Mouse (Mus musculus) heart, embryonic 14.5 days (tissue): ENCODE results near the gene Cysrt1. TPM values are rescaled to one million over a fixed set of nuclear protein-coding genes. Genes with fewer than 3 reads are reported as not detected.

Source experiments
- ATAC-seq: fragments of 200-750 bp; cut with Nextera tagmentation; 2 replicates; pipeline ENCODE4 v1.8.0; 2017; ENCODE audit warnings: low read depth, moderate TSS enrichment; ENCODE audit not compliant: insufficient number of reproducible peaks, insufficient read depth, low FRiP score
- H3K27ac ChIP-seq, 2 experiments: fragments of 200-500 bp in 1 of 2; fragments of 300-500 bp in 1 of 2; sonication (generic) in 1 of 2; replicated peaks in 1 of 2; 2 replicates each; pipeline ENCODE4 v1.5.1; 2012 to 2014; ENCODE audit warnings: low read depth in 2 of 2, low read length in 2 of 2, control low read depth in 1 of 2, mild to moderate bottlenecking in 1 of 2, mixed read lengths in 1 of 2; ENCODE audit not compliant: control insufficient read depth in 1 of 2, insufficient read depth in 1 of 2
- H3K27me3 ChIP-seq: fragments of 300-500 bp; sonication (generic); 2 replicates; pipeline ENCODE4 v1.6.1; 2014; ENCODE audit warnings: mild to moderate bottlenecking, low read length, control low read depth; ENCODE audit not compliant: control insufficient read depth, insufficient read depth
- H3K36me3 ChIP-seq: fragments of 300-500 bp; sonication (generic); 2 replicates; pipeline ENCODE4 v1.6.1; 2014; ENCODE audit warnings: mild to moderate bottlenecking, control low read depth, low read length, mixed read lengths; ENCODE audit not compliant: control insufficient read depth, insufficient read depth
- H3K4me1 ChIP-seq, 2 experiments: fragments of 200-500 bp in 1 of 2; fragments of 300-500 bp in 1 of 2; sonication (generic) in 1 of 2; 2 replicates each; pipeline ENCODE4 v1.6.1; 2012 to 2014; ENCODE audit warnings: low read length in 2 of 2, control low read depth in 1 of 2, mixed read lengths in 1 of 2; ENCODE audit not compliant: control insufficient read depth in 2 of 2, insufficient read depth in 2 of 2
- H3K4me2 ChIP-seq: fragments of 300-500 bp; sonication (generic); 2 replicates; pipeline ENCODE4 v1.6.1; 2014; ENCODE audit warnings: mild to moderate bottlenecking, low read length
- H3K4me3 ChIP-seq, 2 experiments: fragments of 200-500 bp in 1 of 2; fragments of 300-500 bp in 1 of 2; sonication (generic) in 1 of 2; 2 replicates each; pipeline ENCODE4 v1.5.1; 2012 to 2014; ENCODE audit warnings: low read length in 2 of 2, mild to moderate bottlenecking in 2 of 2, control low read depth in 1 of 2, low read depth in 1 of 2, moderate library complexity in 1 of 2; ENCODE audit not compliant: control insufficient read depth in 1 of 2, insufficient read depth in 1 of 2
- H3K9ac ChIP-seq: fragments of 300-500 bp; sonication (generic); 2 replicates; pipeline ENCODE4 v1.6.1; 2014; ENCODE audit warnings: mild to moderate bottlenecking, low read length
- H3K9me3 ChIP-seq: fragments of 300-500 bp; sonication (generic); 2 replicates; pipeline ENCODE4 v1.6.1; 2016; ENCODE audit warnings: low read length, control low read depth; ENCODE audit not compliant: control insufficient read depth
- WGBS: fragments of 180-500 bp; shearing (Covaris S2); extraction: QIAGEN DNeasy Blood & Tissue Kit; methylation state at CpG from one replicate; pipeline ENCODE4 v1.1.7; 2014; 5-methylcytosine and 5-hydroxymethylcytosine counted together
- polyA plus RNA-seq: library from polyadenylated mRNA; unstranded; fragments of >200 nt; fragmentation: Nextera tagmentation; extraction: Ambion mirVana; gene quantifications from 2 replicates; pipeline ENCODE4 v1.2.1, GENCODE M21; 2014

Gene Cysrt1
- polyA plus RNA-seq, 1 experiment from 2014 or later = not detected

DNA sequence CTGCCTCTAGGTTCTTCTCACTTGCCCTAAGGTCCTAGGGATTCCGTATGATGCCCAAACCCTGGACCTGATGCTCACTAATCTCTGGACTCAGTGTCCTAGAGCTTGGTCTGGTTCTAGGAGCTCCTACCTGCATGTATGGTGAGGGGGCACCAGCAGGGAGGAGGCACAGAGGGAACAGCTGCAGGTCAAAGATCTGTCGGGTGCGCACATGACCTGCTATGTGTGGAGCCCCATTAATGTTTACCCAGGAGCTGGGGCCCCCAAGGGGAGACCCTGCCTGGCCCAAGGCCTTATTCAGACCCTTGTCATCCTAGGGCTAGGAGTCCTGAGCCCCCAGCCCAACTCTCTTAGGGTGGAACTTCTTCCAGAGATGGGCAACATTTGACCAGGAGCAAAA, 8.2 kb downstream of the Cysrt1 start, which contains the start of gene Slc34a3:
Slc34a3 (minus strand) TSS at position 315 of the 400 bp plus-strand sequence.
- no peak within 1 kb of the TSS for H3K9ac ChIP-seq
- ATAC-seq = no peak
- no peaks in the 10 kb centered on the region for H3K36me3 ChIP-seq
- H3K9me3 ChIP-seq = no peaks in the 10 kb centered on the region
- 0 out of 4 replicates have a peak, but pooled peaks cover 0 to under 1% of the 10 kb centered on the region in 2 experiments for H3K4me1 ChIP-seq
- 76% methylated on average over 3 of the region's 3 CpGs for WGBS
- no peak within 1 kb of the TSS for H3K27ac ChIP-seq
- H3K27me3 ChIP-seq = peaks cover 27% of the 10 kb centered on the region
- H3K4me2 ChIP-seq = no peak within 1 kb of the TSS
- no peak within 1 kb of the TSS for H3K4me3 ChIP-seq

DNA sequence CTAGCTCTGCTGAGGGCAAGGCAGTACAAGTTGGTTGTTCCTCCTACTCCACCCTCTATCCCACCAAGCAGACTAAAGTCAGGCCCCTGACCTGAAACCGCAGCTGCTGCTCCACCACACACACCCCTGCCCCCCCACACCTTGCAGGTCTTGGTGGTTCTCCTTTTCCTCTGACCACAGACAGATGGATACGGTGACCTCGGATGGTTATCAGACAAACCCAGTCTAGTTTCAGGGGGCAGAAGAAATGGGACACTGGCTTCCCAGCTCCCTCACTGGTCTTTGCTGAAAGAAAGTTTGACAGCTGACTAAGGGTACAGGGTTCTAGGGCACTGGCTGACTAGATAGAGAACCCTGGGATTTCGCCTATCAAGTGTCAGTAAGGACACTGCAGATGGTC, 8.8 kb downstream of the Cysrt1 start:
- H3K27me3 ChIP-seq = peaks cover 27% of the 10 kb centered on the region
- WGBS = 73% methylated on average over 4 of the region's 4 CpGs
- H3K4me1 ChIP-seq = peaks cover 3 to 4% of the 10 kb centered on the region in 2 experiments; a peak in 2 of 4 replicates
- no peak overlapping the region for H3K4me2 ChIP-seq
- no peak overlapping the region for H3K27ac ChIP-seq
- no peaks in the 10 kb centered on the region for H3K36me3 ChIP-seq
- H3K9me3 ChIP-seq = no peaks in the 10 kb centered on the region
- H3K4me3 ChIP-seq = no peak overlapping the region
- ATAC-seq = no peak
- no peak overlapping the region for H3K9ac ChIP-seq

DNA sequence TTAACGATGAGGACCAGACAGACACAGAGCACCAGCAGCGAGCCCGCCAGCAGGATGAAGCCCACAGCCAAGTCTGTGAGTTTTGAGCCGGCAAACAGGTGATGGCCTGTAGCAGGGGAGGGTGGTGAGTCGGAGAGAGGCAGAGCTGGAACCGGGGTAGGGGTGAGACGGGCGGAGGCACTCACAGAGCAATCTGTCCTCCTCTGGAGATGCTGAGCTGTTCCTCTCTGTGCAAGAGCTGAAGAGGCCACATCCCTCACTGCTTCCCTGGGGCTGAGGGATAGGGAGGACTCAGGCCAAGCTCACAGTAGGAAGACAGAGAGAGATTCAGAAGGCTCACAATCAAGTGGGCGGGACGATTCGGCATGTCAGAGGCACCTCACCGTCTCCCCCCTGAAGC, 11.2 kb downstream of the Cysrt1 start:
- Histone ChIP-seq H3K27ac (no peak overlapping the region), H3K9ac (no peak overlapping the region), H3K4me2 (no peak overlapping the region), H3K36me3 (no peaks in the 10 kb centered on the region), H3K27me3 (peaks cover 27% of the 10 kb centered on the region), H3K9me3 (no peaks in the 10 kb centered on the region), H3K4me1 (peaks cover 3 to 10% of the 10 kb centered on the region in 2 experiments; a peak in 3 of 4 replicates), H3K4me3 (no peak overlapping the region)
- 45% methylated on average over 12 of the region's 12 CpGs for WGBS
- no peak for ATAC-seq

DNA sequence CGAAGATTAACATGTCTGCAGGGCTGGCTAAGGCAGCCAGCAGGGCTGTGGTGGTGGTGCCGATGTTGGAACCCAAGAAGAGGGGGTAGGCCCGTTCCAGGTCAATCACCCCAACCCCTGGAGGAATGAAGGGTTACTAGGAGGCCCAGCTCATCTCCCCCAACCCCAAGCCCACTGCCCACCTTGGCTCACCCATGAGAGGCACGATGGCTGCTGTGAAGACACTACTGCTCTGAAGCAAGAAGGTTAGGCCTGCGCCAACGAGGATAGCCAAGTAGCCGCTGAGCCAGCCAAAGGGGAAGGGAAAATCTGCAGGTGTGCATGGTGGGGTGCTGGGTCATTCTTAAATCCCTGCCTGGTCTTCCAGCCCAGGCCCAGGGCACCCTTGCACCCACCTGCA, 11.7 kb downstream of the Cysrt1 start:
- no peak for ATAC-seq
- 82% methylated on average over 7 of the region's 7 CpGs for WGBS
- Histone ChIP-seq H3K36me3 (no peaks in the 10 kb centered on the region), H3K27me3 (peaks cover 27% of the 10 kb centered on the region), H3K4me2 (no peak overlapping the region), H3K4me3 (no peak overlapping the region), H3K9me3 (no peaks in the 10 kb centered on the region), H3K9ac (no peak overlapping the region), H3K4me1 (peaks cover 3 to 14% of the 10 kb centered on the region in 2 experiments), H3K27ac (no peak overlapping the region)

DNA sequence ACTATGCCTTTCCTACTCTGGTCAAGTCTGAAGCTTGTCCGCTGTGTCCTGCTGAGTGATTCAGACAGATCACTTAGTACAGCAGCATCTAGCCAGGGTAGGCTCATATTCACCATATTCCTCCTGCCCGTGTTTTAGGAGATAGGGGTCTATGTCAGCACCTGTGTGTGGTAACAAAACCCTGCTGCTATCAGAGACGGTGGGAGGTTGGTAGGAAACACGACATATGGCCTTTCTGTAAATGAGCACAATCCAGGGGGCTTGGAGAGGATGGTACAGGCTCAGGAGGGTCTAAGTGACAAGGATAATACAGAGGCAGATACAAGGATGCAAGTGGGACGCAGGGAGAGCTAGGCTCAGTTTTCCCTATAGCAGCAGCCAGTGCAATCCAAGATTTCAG, 12.7 kb downstream of the Cysrt1 start:
- WGBS = 74% methylated on average over 5 of the region's 5 CpGs
- H3K4me1 ChIP-seq = peaks cover 3 to 16% of the 10 kb centered on the region in 2 experiments
- no peak overlapping the region for H3K9ac ChIP-seq
- H3K4me3 ChIP-seq = no peak overlapping the region
- H3K27me3 ChIP-seq = peaks cover 26% of the 10 kb centered on the region
- no peak overlapping the region for H3K4me2 ChIP-seq
- no peak for ATAC-seq
- H3K27ac ChIP-seq = no peak overlapping the region
- no peaks in the 10 kb centered on the region for H3K36me3 ChIP-seq
- no peaks in the 10 kb centered on the region for H3K9me3 ChIP-seq

DNA sequence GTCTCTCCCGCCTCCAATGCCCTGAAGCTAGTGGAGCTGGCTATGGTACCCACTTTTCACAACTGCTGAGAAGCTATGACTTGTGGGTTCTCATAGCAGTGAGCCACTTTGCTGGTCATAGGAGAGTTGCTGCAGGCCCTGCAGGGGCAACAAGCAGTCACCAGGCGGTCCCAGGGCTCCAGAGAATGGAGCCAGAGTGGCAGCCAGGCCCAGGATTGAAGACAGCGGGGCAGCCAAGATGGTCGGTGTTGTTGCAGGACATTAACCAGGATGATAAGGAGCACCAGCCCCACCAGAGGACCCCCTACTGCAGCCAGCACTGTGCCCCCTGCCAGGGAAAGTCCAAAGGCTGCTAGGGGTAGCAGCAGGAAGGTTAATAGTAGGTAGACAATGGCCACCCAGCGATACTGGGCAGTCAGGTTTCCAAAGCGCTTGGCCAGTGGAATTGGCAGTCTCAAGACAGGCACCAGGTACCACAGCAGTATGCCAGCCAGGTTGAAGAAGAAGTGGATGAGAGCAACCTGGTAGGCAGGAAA, 13.2 kb downstream of the Cysrt1 start:
- peaks cover 22% of the 10 kb centered on the region for H3K27me3 ChIP-seq
- ATAC-seq = no peak
- peaks cover 3 to 16% of the 10 kb centered on the region in 2 experiments for H3K4me1 ChIP-seq
- H3K9me3 ChIP-seq = no peaks in the 10 kb centered on the region
- WGBS = 62% methylated on average over 6 of the region's 6 CpGs
- no peak overlapping the region for H3K9ac ChIP-seq
- H3K36me3 ChIP-seq = no peaks in the 10 kb centered on the region
- H3K4me2 ChIP-seq = peak overlapping the region; percentile 62
- no peak overlapping the region for H3K27ac ChIP-seq
- no peak overlapping the region for H3K4me3 ChIP-seq

DNA sequence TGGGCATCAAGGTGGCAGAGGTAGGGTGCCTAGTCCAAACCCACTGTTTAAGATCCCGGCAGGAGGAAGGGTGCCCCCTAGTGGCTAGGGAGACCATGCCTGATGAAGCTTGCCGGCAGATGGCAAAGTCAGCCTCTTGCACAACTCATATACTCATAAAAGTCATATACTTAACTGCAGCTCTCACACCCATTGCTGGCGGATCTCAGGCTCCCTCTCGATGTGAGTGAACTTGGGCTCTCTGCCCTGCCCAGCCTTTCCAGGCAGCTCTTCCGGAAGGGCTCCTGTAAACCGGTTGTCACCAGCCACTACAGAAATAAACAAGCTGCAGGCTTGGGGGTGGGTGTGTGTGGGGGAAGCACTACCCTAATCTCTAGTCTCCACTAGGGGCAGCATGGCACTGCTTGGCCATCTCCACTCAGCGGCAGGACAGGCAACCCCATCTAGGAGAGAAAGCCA, 13.8 kb downstream of the Cysrt1 start:
- Histone ChIP-seq H3K4me3 (peak overlapping the region; percentile 26 to 32), H3K27me3 (peaks cover 22% of the 10 kb centered on the region), H3K9me3 (no peaks in the 10 kb centered on the region), H3K4me2 (peak overlapping the region; percentile 62), H3K27ac (peak overlapping the region; percentile 65 to 73), H3K4me1 (peaks cover 3 to 18% of the 10 kb centered on the region in 2 experiments), H3K9ac (peak overlapping the region; percentile 55), H3K36me3 (peaks cover 1% of the 10 kb centered on the region; the same call in 1 of the 2 replicates)
- ATAC-seq = 0 out of 2 replicates have a peak, but pooled peaks have one; percentile 16
- under 1% methylated on average over 7 of the region's 7 CpGs for WGBS

DNA sequence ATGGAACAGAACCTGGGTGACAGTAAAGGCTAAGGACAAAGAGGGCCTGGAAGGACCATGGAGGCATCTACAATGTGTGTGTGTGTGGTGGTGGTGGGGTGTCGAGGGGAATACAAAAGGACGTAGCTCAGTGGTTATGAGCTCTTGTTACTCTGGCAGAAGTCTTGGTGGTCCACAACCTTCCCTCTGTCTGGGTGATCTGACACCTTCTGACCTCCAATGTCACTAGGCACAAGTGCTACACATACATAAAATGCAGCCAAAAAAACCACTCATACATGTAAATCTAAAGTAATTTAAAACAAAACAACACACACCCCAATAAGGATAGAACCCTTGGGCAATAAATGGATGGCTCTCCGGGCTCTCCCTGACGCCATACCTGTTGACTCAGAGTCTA, 14.8 kb downstream of the Cysrt1 start:
- H3K9me3 ChIP-seq = no peaks in the 10 kb centered on the region
- H3K27ac ChIP-seq = no peak overlapping the region
- ATAC-seq = no peak
- H3K4me3 ChIP-seq = no peak overlapping the region
- H3K9ac ChIP-seq = no peak overlapping the region
- peaks cover 6% of the 10 kb centered on the region; the same call in 1 of the 2 replicates for H3K36me3 ChIP-seq
- WGBS = 92% methylated on average over 4 of the region's 4 CpGs
- peaks cover 5 to 21% of the 10 kb centered on the region in 2 experiments for H3K4me1 ChIP-seq
- no peak overlapping the region for H3K4me2 ChIP-seq
- H3K27me3 ChIP-seq = peaks cover 22% of the 10 kb centered on the region
